Mouse (Mus musculus) intestine, postnatal 0 days (tissue): Measurements from ENCODE around the gene Speer4e. TPM values are rescaled to one million over a fixed set of nuclear protein-coding genes. Genes with fewer than 3 reads are reported as not detected.
"Not testable (repeated sequence)": the region's sequence is repeated elsewhere in the genome, so short reads cannot be mapped to it uniquely, and the experiment has no call there.

Source experiments
- ATAC-seq: fragments of 200-750 bp; cut with Nextera tagmentation; 2 replicates; pipeline ENCODE4 v1.8.0; 2017; ENCODE audit warnings: mild to moderate bottlenecking, moderate TSS enrichment, moderate library complexity
- H3K27ac ChIP-seq: fragments of 300-500 bp; sonication (generic); 2 replicates; pipeline ENCODE4 v1.5.1; 2014; ENCODE audit warnings: mild to moderate bottlenecking, low read depth, low read length, moderate library complexity
- H3K27me3 ChIP-seq: fragments of 300-500 bp; sonication (generic); replicated peaks from 2 replicates; pipeline ENCODE4 v1.6.1; 2014; ENCODE audit warnings: low read length, mixed read lengths; ENCODE audit not compliant: control insufficient read depth, insufficient read depth
- H3K36me3 ChIP-seq: fragments of 300-500 bp; sonication (generic); 2 replicates; pipeline ENCODE4 v1.6.1; 2014; ENCODE audit warnings: mild to moderate bottlenecking, moderate library complexity; ENCODE audit not compliant: control insufficient read depth, insufficient read depth
- H3K4me1 ChIP-seq: fragments of 300-500 bp; sonication (generic); replicated peaks from 2 replicates; pipeline ENCODE4 v1.6.1; 2014; ENCODE audit warnings: antibody characterized with exemption, low read length, mixed read lengths; ENCODE audit not compliant: control insufficient read depth, insufficient read depth
- H3K4me2 ChIP-seq: fragments of 300-500 bp; sonication (generic); replicated peaks from 2 replicates; pipeline ENCODE4 v1.6.1; 2014; ENCODE audit warnings: low read depth, mild to moderate bottlenecking, moderate library complexity
- H3K4me3 ChIP-seq: fragments of 300-500 bp; sonication (generic); 2 replicates; pipeline ENCODE4 v1.5.1; 2014; ENCODE audit warnings: low read depth, low read length
- H3K9ac ChIP-seq: fragments of 300-500 bp; sonication (generic); 2 replicates; pipeline ENCODE4 v1.6.1; 2014; ENCODE audit warnings: mild to moderate bottlenecking, low read depth, low read length
- H3K9me3 ChIP-seq: fragments of 300-500 bp; sonication (generic); 2 replicates; pipeline ENCODE4 v1.6.1; 2016; ENCODE audit warnings: mixed run types; ENCODE audit not compliant: control insufficient read depth
- WGBS: fragments of 180-500 bp; shearing (Covaris S2); extraction: QIAGEN DNeasy Blood & Tissue Kit; methylation state at CpG from one replicate; pipeline ENCODE4 v1.1.7; 2014; 5-methylcytosine and 5-hydroxymethylcytosine counted together
- polyA plus RNA-seq: library from polyadenylated mRNA; unstranded; fragments of >200 nt; fragmentation: Nextera tagmentation; extraction: Ambion mirVana; gene quantifications from 2 replicates; pipeline ENCODE4 v1.2.1, GENCODE M21; 2015

The Speer4e gene
- polyA plus RNA-seq, 1 experiment from 2014 or later, result not detected

DNA sequence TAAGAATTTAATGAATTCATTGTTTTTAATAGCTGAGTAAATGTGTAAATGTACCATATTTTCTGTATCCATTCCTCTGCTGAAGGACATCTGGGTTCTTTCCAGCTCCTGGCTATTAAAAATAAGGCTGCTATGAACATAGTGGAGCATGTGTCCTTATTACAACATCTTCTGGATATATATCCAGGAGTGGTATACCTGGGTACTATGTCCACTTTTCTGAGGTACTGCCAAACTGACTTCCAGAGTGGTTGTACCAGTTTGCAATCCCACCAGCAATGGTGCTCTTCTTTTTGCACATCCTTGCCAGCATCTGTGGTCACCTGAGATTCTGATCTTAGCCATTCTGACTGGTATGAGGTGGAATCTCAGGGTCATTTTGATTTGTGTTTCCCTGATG is 15.4 kb upstream of the Speer4e start:
- H3K4me2 ChIP-seq, H3K4me3 ChIP-seq, H3K9me3 ChIP-seq, H3K4me1 ChIP-seq, H3K27me3 ChIP-seq, H3K36me3 ChIP-seq, ATAC-seq, H3K9ac ChIP-seq, H3K27ac ChIP-seq: not testable (repeated sequence)

GRCm38 (mm10) chr5:14952749-14953148 is 14.5 kb upstream of the Speer4e start:
- H3K36me3 ChIP-seq, H3K4me1 ChIP-seq, ATAC-seq, H3K27ac ChIP-seq, H3K4me2 ChIP-seq, H3K9ac ChIP-seq, H3K27me3 ChIP-seq, H3K4me3 ChIP-seq: not testable (repeated sequence)
- H3K9me3 ChIP-seq, result peaks cover 12% of the 10 kb centered on the region
- 71% methylated on average over 3 of the region's 3 CpGs for WGBS

DNA sequence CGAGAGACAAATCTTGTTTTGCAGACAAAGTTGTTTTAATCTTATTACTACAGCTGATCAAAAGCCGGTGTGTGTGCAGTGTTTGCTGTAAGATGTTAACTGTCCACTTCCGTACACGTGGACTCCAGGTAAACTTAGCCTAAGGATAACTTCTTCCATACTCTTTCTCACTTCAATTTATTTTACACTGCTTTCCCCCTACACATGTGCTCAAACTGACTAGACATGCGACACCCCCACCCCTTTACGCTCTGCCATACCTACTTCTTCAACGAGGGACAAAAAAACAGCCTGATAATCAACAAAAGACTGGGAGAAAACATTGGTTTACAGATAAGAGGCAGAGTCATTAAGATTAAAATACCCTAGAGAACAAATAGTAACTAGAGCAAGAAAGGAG is 13.6 kb upstream of the Speer4e start:
- not testable (repeated sequence) for H3K4me2 ChIP-seq, H3K36me3 ChIP-seq, H3K4me1 ChIP-seq, H3K9ac ChIP-seq, H3K27me3 ChIP-seq, H3K4me3 ChIP-seq, H3K27ac ChIP-seq
- peaks cover 12% of the 10 kb centered on the region for H3K9me3 ChIP-seq
- WGBS, result 61% methylated on average over 7 of the region's 7 CpGs
- peak; percentile 51; the same call in 1 of the 2 replicates for ATAC-seq

DNA sequence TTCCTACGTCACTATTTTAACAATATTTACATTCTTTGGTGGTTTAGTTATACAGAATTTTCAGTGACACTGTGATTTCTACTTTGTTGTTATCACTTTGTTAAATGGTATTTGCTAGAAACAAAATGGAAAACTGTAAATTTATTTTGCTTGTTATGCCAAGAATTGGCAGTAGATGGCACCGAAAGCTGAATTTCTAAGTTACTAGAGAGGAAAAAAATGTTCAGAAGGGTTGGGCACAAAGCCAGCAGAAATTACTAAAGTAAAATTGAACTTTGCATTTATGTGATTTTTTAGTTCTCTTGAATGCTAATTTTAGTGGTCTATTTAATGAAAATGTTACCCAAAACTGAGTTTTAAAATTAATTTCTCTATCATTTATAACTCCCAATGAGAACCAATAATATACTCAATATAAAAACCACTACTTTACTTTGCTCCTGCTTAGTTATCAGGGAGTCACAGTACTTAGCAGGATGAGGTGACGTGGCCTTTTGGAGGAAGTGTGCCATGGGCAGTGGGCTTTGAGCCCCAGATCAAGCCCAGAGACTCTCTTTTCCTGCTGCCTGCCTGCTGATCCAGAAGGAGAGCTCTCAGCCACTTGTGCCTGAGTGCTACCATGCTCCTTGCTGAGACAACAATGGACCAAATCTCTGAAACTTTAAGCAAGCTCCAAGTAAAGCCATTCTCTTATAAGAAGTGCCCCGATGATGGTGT is 9.4 kb upstream of the Speer4e start:
- H3K27me3 ChIP-seq, H3K4me3 ChIP-seq, H3K4me1 ChIP-seq, H3K9ac ChIP-seq, H3K9me3 ChIP-seq, H3K27ac ChIP-seq, H3K4me2 ChIP-seq, H3K36me3 ChIP-seq: not testable (repeated sequence)
- 54% methylated on average over 4 of the region's 4 CpGs for WGBS
- ATAC-seq, result 0 out of 2 replicates have a peak, but pooled peaks have one; percentile 36

- not testable (repeated sequence) for H3K9ac ChIP-seq, H3K9me3 ChIP-seq, H3K36me3 ChIP-seq, H3K27ac ChIP-seq, H3K27me3 ChIP-seq, H3K4me1 ChIP-seq, ATAC-seq, H3K4me2 ChIP-seq, H3K4me3 ChIP-seq
- 36% methylated on average over 4 of the region's 4 CpGs for WGBS
Observed at GRCm38 (mm10) chr5:14945524-14945923, 7.3 kb upstream of the Speer4e start.

GRCm38 (mm10) chr5:14941043-14941442 is 2.8 kb upstream of the Speer4e start:
- WGBS, result 85% methylated on average over 1 of the region's 1 CpGs
- not testable (repeated sequence) for H3K4me2 ChIP-seq, ATAC-seq, H3K4me1 ChIP-seq, H3K9ac ChIP-seq, H3K4me3 ChIP-seq, H3K27ac ChIP-seq, H3K9me3 ChIP-seq, H3K27me3 ChIP-seq, H3K36me3 ChIP-seq

DNA sequence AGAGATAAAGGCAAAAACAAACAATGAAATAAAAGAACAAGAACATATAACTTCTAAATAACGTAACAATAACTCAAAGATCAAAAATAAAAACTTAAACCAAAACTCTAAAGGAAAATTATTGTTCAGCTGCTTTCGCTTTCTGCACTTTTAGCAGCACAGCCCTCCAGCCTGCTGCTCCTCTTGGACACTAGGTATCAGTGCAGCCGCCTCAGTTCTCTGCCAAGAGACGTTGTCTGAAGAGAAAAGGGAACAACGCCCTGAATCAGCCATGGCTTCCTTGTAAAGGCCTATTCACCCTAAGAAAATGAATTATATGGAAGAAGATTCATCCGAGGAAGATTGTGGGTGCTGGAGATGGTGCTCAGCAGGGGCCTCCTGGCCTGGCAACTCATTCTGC is 4.5 kb downstream of the Speer4e start:
- not testable (repeated sequence) for ATAC-seq, H3K36me3 ChIP-seq, H3K9ac ChIP-seq, H3K4me1 ChIP-seq, H3K4me2 ChIP-seq, H3K27ac ChIP-seq, H3K27me3 ChIP-seq, H3K9me3 ChIP-seq, H3K4me3 ChIP-seq
- 75% methylated on average over 5 of the region's 6 CpGs for WGBS
